Mouse (Mus musculus) intestine, embryonic 16.5 days (tissue): ENCODE measurements around the gene Stn1. TPM values are rescaled to one million over a fixed set of nuclear protein-coding genes. Genes with fewer than 3 reads are reported as not detected.

Source experiments
- ATAC-seq: fragments of 200-750 bp; cut with Nextera tagmentation; 2 replicates; pipeline ENCODE4 v1.8.0; 2017; ENCODE audit warnings: moderate TSS enrichment, moderate library complexity
- H3K27ac ChIP-seq: fragments of 300-500 bp; sonication (generic); 2 replicates; pipeline ENCODE4 v1.5.1; 2014; ENCODE audit warnings: mild to moderate bottlenecking, low read length
- H3K27me3 ChIP-seq: fragments of 300-500 bp; sonication (generic); replicated peaks from 2 replicates; pipeline ENCODE4 v1.6.1; 2014; ENCODE audit warnings: low read length, control low read depth, mixed read lengths; ENCODE audit not compliant: control insufficient read depth, insufficient read depth
- H3K36me3 ChIP-seq: fragments of 300-500 bp; sonication (generic); 2 replicates; pipeline ENCODE4 v1.6.1; 2014; ENCODE audit warnings: low read length, control low read depth; ENCODE audit not compliant: control insufficient read depth, insufficient read depth
- H3K4me1 ChIP-seq: fragments of 300-500 bp; sonication (generic); 2 replicates; pipeline ENCODE4 v1.6.1; 2014; ENCODE audit warnings: low read length, control low read depth, mixed read lengths; ENCODE audit not compliant: control insufficient read depth, insufficient read depth
- H3K4me2 ChIP-seq: fragments of 300-500 bp; sonication (generic); 2 replicates; pipeline ENCODE4 v1.6.1; 2014; ENCODE audit warnings: low read depth, low read length, control low read depth
- H3K4me3 ChIP-seq: fragments of 300-500 bp; sonication (generic); 2 replicates; pipeline ENCODE4 v1.5.1; 2014; ENCODE audit warnings: mild to moderate bottlenecking, low read length
- H3K9ac ChIP-seq: fragments of 300-500 bp; sonication (generic); 2 replicates; pipeline ENCODE4 v1.6.1; 2014; ENCODE audit warnings: low read depth, low read length
- H3K9me3 ChIP-seq: fragments of 300-500 bp; sonication (generic); 2 replicates; pipeline ENCODE4 v1.6.1; 2016; ENCODE audit warnings: low read length, control low read depth; ENCODE audit not compliant: control insufficient read depth
- WGBS: fragments of 180-500 bp; shearing (Covaris S2); extraction: QIAGEN DNeasy Blood & Tissue Kit; methylation state at CpG from one replicate; pipeline ENCODE4 v1.1.7; 2014; 5-methylcytosine and 5-hydroxymethylcytosine counted together
- polyA plus RNA-seq: library from polyadenylated mRNA; unstranded; fragments of >200 nt; fragmentation: Nextera tagmentation; extraction: Ambion mirVana; gene quantifications from 2 replicates; pipeline ENCODE4 v1.2.1, GENCODE M21; 2015

Stn1 gene
- polyA plus RNA-seq, 1 experiment from 2014 or later = 43.9 TPM

DNA sequence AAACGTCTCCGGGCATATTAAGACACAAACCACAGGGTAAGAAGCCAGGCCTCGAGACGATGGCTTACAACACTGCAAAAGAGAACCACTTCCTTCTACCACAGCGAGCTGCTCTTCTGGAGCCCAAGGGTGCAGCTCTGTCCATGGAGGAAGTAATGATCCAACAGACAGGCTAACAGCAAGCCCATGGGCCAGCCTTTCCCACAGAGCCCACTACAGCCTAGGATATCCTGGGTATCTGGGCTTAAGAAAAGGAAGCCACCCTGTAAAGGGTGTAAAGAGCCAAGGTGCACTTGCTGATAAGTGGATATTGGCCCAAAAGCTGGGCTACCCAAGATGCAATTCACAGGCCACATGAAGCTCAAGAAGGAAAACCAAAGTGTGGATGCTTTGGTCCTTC lies 6.0 kb downstream of the Stn1 start:
- no peaks in the 10 kb centered on the region for H3K27me3 ChIP-seq
- no peak for ATAC-seq
- peaks cover 2% of the 10 kb centered on the region; the same call in 1 of the 2 replicates for H3K36me3 ChIP-seq
- H3K4me1 ChIP-seq = peaks cover 10% of the 10 kb centered on the region
- H3K9me3 ChIP-seq = no peaks in the 10 kb centered on the region
- WGBS = 86% methylated on average over 5 of the region's 5 CpGs
- no peak overlapping the region for H3K4me3 ChIP-seq
- H3K4me2 ChIP-seq = no peak overlapping the region
- no peak overlapping the region; the same call in 1 of the 2 replicates for H3K27ac ChIP-seq
- no peak overlapping the region for H3K9ac ChIP-seq

DNA sequence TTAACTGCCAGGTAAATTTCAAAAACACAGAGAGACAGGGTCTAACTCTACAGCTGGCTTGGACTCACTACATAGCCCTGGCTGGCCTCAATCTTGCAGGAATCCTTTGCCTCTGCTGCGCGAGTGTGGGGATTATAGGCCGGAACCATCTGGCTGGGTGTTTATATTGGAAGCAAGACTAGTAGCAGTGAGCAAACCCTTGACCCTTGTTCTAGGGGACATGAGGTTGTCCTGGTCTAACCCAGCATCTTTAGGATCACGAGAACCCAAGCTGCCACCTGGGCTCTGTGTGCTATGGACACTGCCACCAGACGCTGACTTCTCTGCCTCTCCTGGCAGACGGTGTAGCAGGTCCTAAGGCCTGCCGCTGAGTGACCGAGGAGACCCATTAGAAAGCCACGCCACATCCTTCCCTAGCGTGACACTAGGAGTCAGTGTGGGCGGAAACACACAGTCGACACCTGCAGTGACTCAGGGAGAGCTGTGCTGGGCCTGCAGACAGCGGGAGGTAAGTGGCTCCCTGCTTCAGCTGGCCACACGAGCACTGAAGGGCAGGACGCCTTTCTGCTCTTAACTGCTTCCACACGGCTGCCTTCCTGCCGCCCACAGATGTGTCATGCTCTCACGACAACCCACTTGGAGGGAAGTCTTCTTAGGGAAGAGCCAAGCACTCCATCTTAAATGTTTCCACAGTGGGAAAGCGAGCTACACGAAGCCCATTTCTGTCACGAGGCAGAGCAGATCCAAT lies 10.9 kb downstream of the Stn1 start:
- Histone ChIP-seq H3K27me3 (no peaks in the 10 kb centered on the region), H3K9ac (no peak overlapping the region), H3K4me2 (no peak overlapping the region), H3K4me3 (no peak overlapping the region), H3K9me3 (no peaks in the 10 kb centered on the region), H3K27ac (no peak overlapping the region), H3K4me1 (peaks cover 4% of the 10 kb centered on the region; the same call in 1 of the 2 replicates), H3K36me3 (peaks cover 10% of the 10 kb centered on the region; the same call in 1 of the 2 replicates)
- ATAC-seq = no peak
- 66% methylated on average over 21 of the region's 21 CpGs for WGBS

DNA sequence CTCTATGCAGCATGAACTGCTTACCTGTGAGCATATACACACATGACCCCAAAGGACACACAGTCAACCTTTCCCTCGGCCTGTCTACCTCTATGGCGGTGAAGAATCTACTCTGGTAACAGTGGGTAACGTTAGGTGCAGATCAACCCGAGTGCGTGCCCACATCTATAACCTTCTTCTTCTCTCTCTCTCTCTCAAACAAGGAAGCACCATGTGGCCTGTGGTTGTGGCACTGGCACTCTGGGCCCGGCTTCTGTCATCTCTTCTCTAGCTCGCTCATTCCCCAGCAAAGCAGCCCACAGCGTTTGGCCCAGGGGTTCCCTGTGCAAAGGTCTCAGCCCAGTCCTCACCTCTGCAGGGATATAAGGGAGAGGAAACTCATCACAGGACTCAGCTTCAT lies 12.4 kb downstream of the Stn1 start:
- no peak overlapping the region for H3K4me3 ChIP-seq
- no peaks in the 10 kb centered on the region for H3K27me3 ChIP-seq
- no peak overlapping the region for H3K27ac ChIP-seq
- ATAC-seq = no peak
- H3K9me3 ChIP-seq = no peaks in the 10 kb centered on the region
- no peak overlapping the region for H3K4me2 ChIP-seq
- H3K9ac ChIP-seq = no peak overlapping the region
- 90% methylated on average over 8 of the region's 8 CpGs for WGBS
- peaks cover 4% of the 10 kb centered on the region; the same call in 1 of the 2 replicates for H3K4me1 ChIP-seq
- peaks cover 10% of the 10 kb centered on the region; the same call in 1 of the 2 replicates for H3K36me3 ChIP-seq

DNA sequence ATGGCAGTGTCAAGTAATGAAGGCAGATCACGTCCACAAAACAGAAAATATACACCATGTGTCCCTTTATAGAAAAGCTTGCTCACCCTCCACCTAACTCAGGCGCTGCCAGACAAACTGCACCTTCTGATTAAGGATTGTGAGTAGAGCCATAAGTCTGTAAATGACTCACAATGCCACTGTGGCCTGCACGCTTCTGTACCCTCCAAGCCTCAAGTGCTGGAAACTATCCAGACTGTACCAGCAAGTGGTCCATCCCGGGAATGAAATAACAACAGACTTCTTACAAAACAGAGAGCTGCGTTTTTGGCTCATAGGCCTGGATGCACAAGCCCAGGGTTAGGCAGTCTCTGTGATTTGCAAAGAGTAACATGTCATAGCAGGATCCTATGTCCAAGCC lies 15.9 kb downstream of the Stn1 start:
- Histone ChIP-seq H3K9ac (no peak overlapping the region), H3K4me1 (peaks cover 2% of the 10 kb centered on the region; the same call in 1 of the 2 replicates), H3K27ac (no peak overlapping the region), H3K4me2 (no peak overlapping the region), H3K27me3 (no peaks in the 10 kb centered on the region), H3K36me3 (peaks cover 10% of the 10 kb centered on the region; the same call in 1 of the 2 replicates), H3K9me3 (no peaks in the 10 kb centered on the region), H3K4me3 (no peak overlapping the region)
- WGBS = 88% methylated on average over 5 of the region's 5 CpGs
- no peak for ATAC-seq

DNA sequence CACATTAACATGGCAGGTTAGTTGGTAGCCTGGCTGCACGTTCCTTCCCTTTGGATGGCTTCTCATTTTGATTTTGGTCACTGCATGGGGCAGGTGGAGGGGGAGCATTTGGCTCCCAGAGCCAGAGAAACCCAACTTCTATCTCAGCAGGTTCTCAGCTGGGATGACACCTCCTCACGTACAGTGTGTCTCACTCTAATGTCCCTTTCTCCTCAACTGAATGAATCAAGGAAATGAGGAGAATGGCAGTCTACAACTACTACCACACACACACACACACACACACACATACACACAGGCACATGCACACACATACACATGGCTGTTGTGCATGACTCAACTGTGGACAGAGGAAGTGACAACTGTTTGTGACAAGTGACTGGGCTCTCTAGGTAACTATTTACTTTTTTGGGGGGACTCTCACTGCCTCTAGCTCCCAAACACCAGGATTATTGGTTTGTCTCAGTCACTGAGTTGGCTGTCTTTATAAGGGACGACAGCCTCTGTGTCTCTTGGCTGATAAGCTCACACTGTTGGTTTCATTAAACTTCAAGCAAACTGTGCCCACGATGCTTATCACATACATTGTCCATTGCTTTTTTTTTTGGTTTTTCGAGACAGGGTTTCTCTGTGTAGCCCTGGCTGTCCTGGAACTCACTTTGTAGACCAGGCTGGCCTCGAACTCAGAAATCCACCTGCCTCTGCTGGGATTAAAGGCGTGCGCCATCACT lies 18.0 kb downstream of the Stn1 start:
- Histone ChIP-seq H3K4me3 (no peak overlapping the region), H3K4me2 (no peak overlapping the region), H3K9me3 (no peaks in the 10 kb centered on the region), H3K9ac (no peak overlapping the region), H3K27ac (no peak overlapping the region), H3K4me1 (no peaks in the 10 kb centered on the region), H3K36me3 (0 out of 2 replicates have a peak, but pooled peaks cover 4% of the 10 kb centered on the region), H3K27me3 (no peaks in the 10 kb centered on the region)
- no peak for ATAC-seq
- WGBS = 88% methylated on average over 8 of the region's 8 CpGs

- H3K9ac ChIP-seq = no peak overlapping the region
- 0 out of 2 replicates have a peak, but pooled peaks cover 2% of the 10 kb centered on the region for H3K36me3 ChIP-seq
- H3K27ac ChIP-seq = no peak overlapping the region
- no peaks in the 10 kb centered on the region for H3K9me3 ChIP-seq
- 78% methylated on average over 24 of the region's 24 CpGs for WGBS
- no peak overlapping the region for H3K4me3 ChIP-seq
- no peak overlapping the region for H3K4me2 ChIP-seq
- H3K4me1 ChIP-seq = no peaks in the 10 kb centered on the region
- ATAC-seq = no peak
- no peaks in the 10 kb centered on the region for H3K27me3 ChIP-seq
Observed at GRCm38 (mm10) chr19:47518475-47519162, 18.7 kb downstream of the Stn1 start.

GRCm38 (mm10) chr19:47517570-47517969 lies 19.7 kb downstream of the Stn1 start:
- Histone ChIP-seq H3K4me3 (no peak overlapping the region), H3K27me3 (no peaks in the 10 kb centered on the region), H3K36me3 (no peaks in the 10 kb centered on the region), H3K4me1 (no peaks in the 10 kb centered on the region), H3K4me2 (no peak overlapping the region), H3K9me3 (no peaks in the 10 kb centered on the region), H3K27ac (no peak overlapping the region), H3K9ac (no peak overlapping the region)
- no peak for ATAC-seq
- WGBS = 85% methylated on average over 8 of the region's 8 CpGs

DNA sequence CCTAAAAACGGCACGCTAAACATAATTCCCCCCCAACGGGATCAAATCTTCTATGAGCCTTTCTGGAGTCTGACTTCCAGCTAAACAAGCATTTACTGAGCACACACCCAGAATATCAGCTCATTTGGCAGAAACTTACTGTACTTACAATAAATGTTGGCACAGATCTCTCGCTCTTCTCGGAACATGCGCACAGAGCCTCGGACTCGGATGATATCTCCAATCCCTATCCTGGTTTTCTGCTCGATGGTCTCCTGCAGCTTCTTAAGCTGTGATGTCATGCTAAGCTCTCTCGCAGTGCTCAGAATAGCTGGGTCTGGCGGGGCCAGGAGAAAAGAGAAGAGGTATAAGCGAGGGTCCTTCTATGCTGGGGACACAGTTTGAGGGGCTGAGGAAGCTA lies 20.4 kb downstream of the Stn1 start:
- Histone ChIP-seq H3K9ac (no peak overlapping the region), H3K4me1 (0 out of 2 replicates have a peak, but pooled peaks cover 3% of the 10 kb centered on the region), H3K27me3 (no peaks in the 10 kb centered on the region), H3K4me2 (no peak overlapping the region), H3K36me3 (no peaks in the 10 kb centered on the region), H3K4me3 (no peak overlapping the region), H3K9me3 (no peaks in the 10 kb centered on the region), H3K27ac (no peak overlapping the region)
- no peak for ATAC-seq
- 89% methylated on average over 12 of the region's 12 CpGs for WGBS

- Histone ChIP-seq H3K4me2 (no peak overlapping the region), H3K4me1 (peaks cover 10% of the 10 kb centered on the region; the same call in 1 of the 2 replicates), H3K36me3 (no peaks in the 10 kb centered on the region), H3K27me3 (no peaks in the 10 kb centered on the region), H3K27ac (no peak overlapping the region), H3K9me3 (no peaks in the 10 kb centered on the region), H3K4me3 (no peak overlapping the region), H3K9ac (no peak overlapping the region)
- WGBS = 55% methylated on average over 5 of the region's 5 CpGs
- no peak for ATAC-seq
Observed at GRCm38 (mm10) chr19:47515091-47515490, 22.2 kb downstream of the Stn1 start.
